Mouse (Mus musculus) forebrain, postnatal 0 days (tissue): ENCODE data around the gene Zfp512. TPM values are rescaled to one million over a fixed set of nuclear protein-coding genes. Genes with fewer than 3 reads are reported as not detected.

Source experiments
- ATAC-seq: fragments of 200-750 bp; cut with Nextera tagmentation; 2 replicates; pipeline ENCODE4 v1.8.0; 2017; ENCODE audit warnings: mild to moderate bottlenecking, moderate library complexity
- DNase-seq: peaks from one replicate; pipeline ENCODE4 v3.0.0-alpha.2; 2015
- H3K27ac ChIP-seq: fragments of 300-500 bp; sonication (generic); 2 replicates; pipeline ENCODE4 v1.5.1; 2014; ENCODE audit warnings: low read depth, mild to moderate bottlenecking, antibody characterized with exemption, low read length, moderate library complexity, mixed read lengths
- H3K27me3 ChIP-seq: fragments of 300-500 bp; sonication (generic); 2 replicates; pipeline ENCODE4 v1.6.1; 2014; ENCODE audit warnings: mild to moderate bottlenecking, low read length, mixed read lengths; ENCODE audit not compliant: insufficient read depth
- H3K36me3 ChIP-seq: fragments of 300-500 bp; sonication (generic); 2 replicates; pipeline ENCODE4 v1.6.1; 2014; ENCODE audit warnings: mild to moderate bottlenecking, moderate library complexity; ENCODE audit not compliant: insufficient read depth
- H3K4me1 ChIP-seq: fragments of 300-500 bp; sonication (generic); 2 replicates; pipeline ENCODE4 v1.6.1; 2014; ENCODE audit warnings: antibody characterized with exemption; ENCODE audit not compliant: insufficient read depth
- H3K4me2 ChIP-seq: fragments of 300-500 bp; sonication (generic); 2 replicates; pipeline ENCODE4 v1.6.1; 2014; ENCODE audit warnings: low read depth, mild to moderate bottlenecking, moderate library complexity
- H3K4me3 ChIP-seq: fragments of 300-500 bp; sonication (generic); 2 replicates; pipeline ENCODE4 v1.5.1; 2014; ENCODE audit warnings: low read depth, low read length, mixed read lengths
- H3K9ac ChIP-seq: fragments of 300-500 bp; sonication (generic); 2 replicates; pipeline ENCODE4 v1.6.1; 2014; ENCODE audit warnings: mild to moderate bottlenecking
- H3K9me3 ChIP-seq: fragments of 300-500 bp; sonication (generic); 2 replicates; pipeline ENCODE4 v1.6.1; 2016; ENCODE audit warnings: low read length
- CTCF ChIP-seq: sonication (generic); IDR thresholded peaks from 2 replicates; pipeline ENCODE4 v1.5.1; 2016; ENCODE audit warnings: antibody characterized with exemption, control low read depth, low read depth
- WGBS: fragments of 180-500 bp; shearing (Covaris S2); extraction: QIAGEN DNeasy Blood & Tissue Kit; methylation state at CpG from one replicate; pipeline ENCODE4 v1.1.7; 2014; 5-methylcytosine and 5-hydroxymethylcytosine counted together
- polyA plus RNA-seq: library from polyadenylated mRNA; unstranded; fragments of >200 nt; fragmentation: Nextera tagmentation; extraction: Ambion mirVana; gene quantifications from 2 replicates; pipeline ENCODE4 v1.2.1, GENCODE M21; 2015
- total RNA-seq: library from RNA; depleted of rRNA; stranded (reverse); fragments of >200 nt; gene quantifications from 2 replicates; pipeline ENCODE4 v1.2.3, GENCODE M21; 2014

The Zfp512 gene
- total and polyA plus RNA-seq, 2 experiments from 2014 or later, result 80.2 to 101 TPM

- no peaks in the 10 kb centered on the region for H3K27me3 ChIP-seq
- peaks cover 87% of the 10 kb centered on the region for H3K36me3 ChIP-seq
- H3K4me1 ChIP-seq, result no peaks in the 10 kb centered on the region
- no peak overlapping the region for H3K4me3 ChIP-seq
- peak; percentile 67 for TF ChIP-seq CTCF
- H3K9ac ChIP-seq, result no peak overlapping the region
- no peaks in the 10 kb centered on the region for H3K9me3 ChIP-seq
- peak; percentile 22 for DNase-seq
- WGBS, result 82% methylated on average over 7 of the region's 7 CpGs
- no peak overlapping the region for H3K27ac ChIP-seq
- ATAC-seq, result no peak
- no peak overlapping the region for H3K4me2 ChIP-seq
These were observed 18.1 kb downstream of the Zfp512 start for GRCm38 (mm10) chr5:31470334-31470733.

GRCm38 (mm10) chr5:31480536-31480935 lies 28.3 kb downstream of the Zfp512 start:
- Histone ChIP-seq H3K27ac (no peak overlapping the region), H3K4me2 (no peak overlapping the region), H3K4me3 (no peak overlapping the region), H3K9me3 (no peaks in the 10 kb centered on the region), H3K9ac (no peak overlapping the region), H3K27me3 (no peaks in the 10 kb centered on the region), H3K36me3 (peaks cover 81% of the 10 kb centered on the region), H3K4me1 (no peaks in the 10 kb centered on the region)
- ATAC-seq (no peak), DNase-seq (no peak)
- no peak for TF ChIP-seq CTCF
- WGBS, result 95% methylated on average over 4 of the region's 4 CpGs

- H3K9ac ChIP-seq, result no peak within 1 kb of the TSS
- no peak for TF ChIP-seq CTCF
- no peaks in the 10 kb centered on the region for H3K9me3 ChIP-seq
- DNase-seq (no peak), ATAC-seq (no peak)
- H3K4me1 ChIP-seq, result no peaks in the 10 kb centered on the region
- no peak within 1 kb of the TSS for H3K27ac ChIP-seq
- no peak within 1 kb of the TSS for H3K4me3 ChIP-seq
- no peaks in the 10 kb centered on the region for H3K27me3 ChIP-seq
- no peak within 1 kb of the TSS for H3K4me2 ChIP-seq
- WGBS, result 94% methylated on average over 3 of the region's 3 CpGs
- peaks cover 34% of the 10 kb centered on the region for H3K36me3 ChIP-seq
These were observed 33.2 kb downstream of the Zfp512 start, which contains the start of gene 4930548H24Rik for GRCm38 (mm10) chr5:31485440-31485839. 4930548H24Rik (plus strand) TSS chr5:31485740.

- Histone ChIP-seq H3K4me3 (no peak overlapping the region), H3K4me2 (no peak overlapping the region), H3K27me3 (no peaks in the 10 kb centered on the region), H3K4me1 (no peaks in the 10 kb centered on the region), H3K9ac (no peak overlapping the region), H3K27ac (no peak overlapping the region), H3K9me3 (no peaks in the 10 kb centered on the region), H3K36me3 (peaks cover 12% of the 10 kb centered on the region; the same call in 1 of the 2 replicates)
- ATAC-seq (no peak), DNase-seq (no peak)
- 94% methylated on average over 3 of the region's 3 CpGs for WGBS
- TF ChIP-seq CTCF, result no peak
These were observed 35.7 kb downstream of the Zfp512 start for GRCm38 (mm10) chr5:31487889-31488288.

- Histone ChIP-seq H3K4me1 (no peaks in the 10 kb centered on the region), H3K4me2 (no peak overlapping the region), H3K27me3 (no peaks in the 10 kb centered on the region), H3K9ac (no peak overlapping the region), H3K9me3 (no peaks in the 10 kb centered on the region), H3K36me3 (peaks cover 9% of the 10 kb centered on the region; the same call in 1 of the 2 replicates), H3K27ac (no peak overlapping the region), H3K4me3 (no peak overlapping the region)
- no peak for TF ChIP-seq CTCF
- no peak for ATAC-seq
- DNase-seq, result no peak
- 73% methylated on average over 7 of the region's 7 CpGs for WGBS
These were observed 37.0 kb downstream of the Zfp512 start for GRCm38 (mm10) chr5:31489116-31489769.

GRCm38 (mm10) chr5:31492031-31492430 lies 39.8 kb downstream of the Zfp512 start:
- DNase-seq (no peak), ATAC-seq (no peak)
- Histone ChIP-seq H3K9ac (no peak overlapping the region), H3K4me1 (0 out of 2 replicates have a peak, but pooled peaks cover 4% of the 10 kb centered on the region), H3K27ac (no peak overlapping the region), H3K36me3 (peaks cover 7% of the 10 kb centered on the region), H3K9me3 (no peaks in the 10 kb centered on the region), H3K27me3 (no peaks in the 10 kb centered on the region), H3K4me3 (no peak overlapping the region), H3K4me2 (no peak overlapping the region)
- TF ChIP-seq CTCF, result no peak
- 45% methylated on average over 1 of the region's 1 CpGs for WGBS

- TF ChIP-seq CTCF, result no peak
- H3K9me3 ChIP-seq, result no peaks in the 10 kb centered on the region
- 2% methylated on average over 48 of the region's 49 CpGs for whole genome bisulfite sequencing
- peak within 1 kb of the TSS; percentile 71 for H3K4me2 ChIP-seq
- DNase-seq (peak; percentile 95), ATAC-seq (peak; percentile 100)
- 0 out of 2 replicates have a peak, but pooled peaks cover 4% of the 10 kb centered on the region for H3K4me1 ChIP-seq
- H3K4me3 ChIP-seq, result peak within 1 kb of the TSS; percentile 61
- peaks cover 29% of the 10 kb centered on the region for H3K36me3 ChIP-seq
- peak within 1 kb of the TSS; percentile 53 for H3K9ac ChIP-seq
- no peak within 1 kb of the TSS for H3K27ac ChIP-seq
- no peaks in the 10 kb centered on the region for H3K27me3 ChIP-seq
These were observed 42.5 kb downstream of the Zfp512 start, which contains the start of gene Gpn1 for GRCm38 (mm10) chr5:31494513-31495297. Gpn1 (plus strand) TSS chr5:31494741.
